Mouse (Mus musculus): ENCODE data around the gene Ak7. TPM values are rescaled to one million over a fixed set of nuclear protein-coding genes. Genes with fewer than 3 reads are reported as not detected.
A peak's percentile ranks its signal among the peaks of the same experiment; 100 is the strongest.

Ak7 gene
- total RNA-seq (2012; rRNA removed) = 0.13 and 0.38 TPM in 2 replicates
- 0.11 and 0.24 TPM in 2 replicates for total RNA-seq (2014; rRNA removed)
- 0.46 and 0.51 TPM in 2 replicates for polyA plus RNA-seq (2012; ENCODE audit: insufficient read length, low read depth)

DNA sequence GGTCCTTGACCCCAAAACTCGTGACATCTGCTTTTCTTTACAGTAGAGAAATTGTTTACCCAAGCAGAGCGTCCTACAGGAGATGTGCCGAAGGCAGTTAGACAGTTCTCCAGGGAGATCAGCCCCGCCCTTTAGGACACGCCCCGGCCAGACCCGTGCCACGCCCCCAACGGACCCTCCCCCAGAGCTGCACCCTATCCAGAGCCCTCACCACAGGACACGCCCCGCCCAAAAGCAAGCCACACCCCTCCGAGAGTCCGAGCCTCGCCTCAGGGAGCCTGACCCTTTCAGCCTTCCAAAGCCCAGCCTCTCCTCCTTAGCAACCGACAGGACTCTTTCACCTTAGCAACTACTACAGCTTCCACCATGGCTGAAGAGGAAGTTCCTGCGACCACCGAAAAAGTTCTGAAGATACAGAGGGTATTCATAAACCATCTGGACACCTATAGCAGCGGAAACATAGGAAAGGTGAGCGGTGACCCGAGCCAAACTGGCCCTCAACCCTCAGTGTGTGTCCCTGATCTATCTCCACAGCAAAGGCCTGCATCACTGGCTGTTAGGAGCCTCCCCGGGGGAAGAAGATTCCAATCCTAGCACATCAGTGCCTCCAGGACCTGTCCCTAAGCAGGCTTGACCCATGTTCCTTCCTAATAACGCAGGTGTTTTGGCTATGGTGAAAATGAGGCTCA, at the start of gene Ak7:
Ak7 (plus strand) TSS at position 178 of the 689 bp plus-strand sequence.
- no peak for TF ChIP-seq ZNF384 (IDR thresholded peaks at IDR 0.05; ENCODE audit: low read depth, low read length)
- no peak for TF ChIP-seq EP300 (IDR thresholded peaks at IDR 0.05; ENCODE audit: low read length)
- TF ChIP-seq HCFC1 (IDR thresholded peaks at IDR 0.05; ENCODE audit: low read depth, low read length) = no peak
- TF ChIP-seq CHD2 (IDR thresholded peaks at IDR 0.05; ENCODE audit: low read length) = no peak
- TF ChIP-seq GABPA (IDR thresholded peaks at IDR 0.05; ENCODE audit: insufficient replicate concordance, low read depth, low read length) = no peak
- TF ChIP-seq MEF2A (IDR thresholded peaks at IDR 0.05; ENCODE audit: borderline replicate concordance, low read depth, low read length) = no peak
- H3K27ac ChIP-seq (ENCODE audit: insufficient read depth, low read depth) = no peak within 1 kb of the TSS
- no peaks in the 10 kb centered on the region for H3K9me3 ChIP-seq (replicated peaks; ENCODE audit: low read length)
- H3K79me2 ChIP-seq (replicated peaks; ENCODE audit: control insufficient read depth, extremely low read depth, insufficient read depth, poor library complexity, severe bottlenecking) = no peaks in the 10 kb centered on the region
- dilution Hi-C loops (cut with MboI; ENCODE audit: extremely low pct_ligation_motif_present, extremely low pct_unique_long_range_greater_than_20kb, low sequenced_read_pairs) = no loop called here
- H3K36me3 ChIP-seq (replicated peaks in 1 of 2; ENCODE audit: control insufficient read depth in 1 of 2, insufficient read depth in 1 of 2, low read length in 1 of 2) = peaks cover under 1 to 10% of the 10 kb centered on the region in 2 experiments
- DNase-seq (ENCODE audit: extremely low read depth) = peak; percentile 51
- in situ Hi-C loops (cut with MboI; ENCODE audit: low pct_ligation_motif_present, low pct_unique_long_range_greater_than_20kb, low sequenced_read_pairs) = no loop called here
- H3K4me3 ChIP-seq (replicated peaks in 1 of 3; ENCODE audit: low read depth in 2 of 3, low read length in 2 of 3, poor library complexity in 1 of 3) = no peak within 1 kb of the TSS
- peaks cover 5% of the 10 kb centered on the region in 2 experiments; a peak in 2 of 4 replicates for H3K4me1 ChIP-seq (ENCODE audit: control insufficient read depth in 1 of 2, insufficient read depth in 2 of 2)
- no peak within 1 kb of the TSS for H3K9ac ChIP-seq (ENCODE audit: insufficient read depth, low read depth)
- H3K4me2 ChIP-seq (ENCODE audit: insufficient read depth, low read depth, poor library complexity, severe bottlenecking) = no peak within 1 kb of the TSS; the same call in 1 of the 2 replicates
- no peaks in the 10 kb centered on the region for H3K27me3 ChIP-seq (replicated peaks)

DNA sequence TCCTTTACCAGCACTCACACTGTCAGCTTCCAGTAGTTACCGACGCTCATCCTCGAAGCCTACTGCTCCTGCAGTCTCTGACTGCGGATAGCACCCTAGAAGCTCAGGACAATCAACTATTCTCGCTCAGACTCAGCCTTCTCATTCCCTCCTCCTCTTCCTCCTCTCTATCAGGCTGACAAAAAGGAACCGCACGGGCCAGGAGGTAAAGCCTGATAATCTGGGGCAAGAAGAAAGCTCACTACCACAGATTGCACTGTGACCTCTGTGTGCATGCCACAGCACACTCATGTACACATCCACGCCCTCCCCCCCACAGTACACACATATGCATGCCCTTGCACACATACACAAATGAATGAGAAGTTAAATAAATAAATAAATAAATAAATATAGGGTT, 29.5 kb upstream of the Ak7 start:
- H3K4me3 ChIP-seq (replicated peaks in 1 of 3; ENCODE audit: low read depth in 2 of 3, low read length in 2 of 3, poor library complexity in 1 of 3) = no peak overlapping the region

DNA sequence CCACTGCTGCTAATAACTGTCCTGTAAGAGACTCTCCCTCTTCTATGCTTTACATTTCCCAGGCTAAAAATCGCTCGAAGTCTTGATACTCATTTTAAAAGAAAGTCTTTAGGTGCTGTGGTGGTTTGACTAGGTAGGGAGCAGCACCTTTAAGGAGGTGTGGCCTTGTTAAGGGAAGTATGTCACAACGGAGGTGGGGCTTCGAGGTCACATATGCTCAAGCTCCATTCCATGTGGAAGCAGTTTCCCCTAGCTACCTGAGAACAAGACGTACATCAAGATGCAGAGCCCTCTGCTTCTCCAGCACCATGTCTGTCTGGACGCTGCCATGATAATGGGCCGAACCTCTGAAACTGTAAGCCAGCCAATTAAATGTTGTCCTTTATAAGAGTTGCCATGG, 27.6 kb upstream of the Ak7 start:
- no peaks in the 10 kb centered on the region for H3K27me3 ChIP-seq (replicated peaks)
- dilution Hi-C loops (cut with MboI; ENCODE audit: extremely low pct_ligation_motif_present, extremely low pct_unique_long_range_greater_than_20kb, low sequenced_read_pairs) (no loop called here), in situ Hi-C loops (cut with MboI; ENCODE audit: low pct_ligation_motif_present, low pct_unique_long_range_greater_than_20kb, low sequenced_read_pairs) (no loop called here)
- peaks cover 30 to 71% of the 10 kb centered on the region in 2 experiments for H3K36me3 ChIP-seq (replicated peaks in 1 of 2; ENCODE audit: control insufficient read depth in 1 of 2, insufficient read depth in 1 of 2, low read length in 1 of 2)
- no peaks in the 10 kb centered on the region for H3K9me3 ChIP-seq (replicated peaks; ENCODE audit: low read length)
- no peak overlapping the region for H3K4me2 ChIP-seq (ENCODE audit: insufficient read depth, low read depth, poor library complexity, severe bottlenecking)
- peaks cover 41% of the 10 kb centered on the region for H3K79me2 ChIP-seq (replicated peaks; ENCODE audit: control insufficient read depth, extremely low read depth, insufficient read depth, poor library complexity, severe bottlenecking)
- TF ChIP-seq HCFC1 (IDR thresholded peaks at IDR 0.05; ENCODE audit: low read depth, low read length) = no peak
- TF ChIP-seq E2F4 (IDR thresholded peaks at IDR 0.05; ENCODE audit: insufficient replicate concordance, low read depth, low read length) = no peak
- no peak for TF ChIP-seq ZC3H11A (IDR thresholded peaks at IDR 0.05; ENCODE audit: low read depth, low read length)
- TF ChIP-seq MEF2A (IDR thresholded peaks at IDR 0.05; ENCODE audit: borderline replicate concordance, low read depth, low read length) = no peak
- TF ChIP-seq TBP (conservative IDR thresholded peaks at IDR 0.05; ENCODE audit: low read depth, low read length) = no peak
- no peak for TF ChIP-seq USF2 (conservative IDR thresholded peaks at IDR 0.05; ENCODE audit: low read depth, low read length)
- TF ChIP-seq TCF12 (IDR thresholded peaks at IDR 0.05; ENCODE audit: low read depth, low read length) = no peak
- TF ChIP-seq ETS1 (conservative IDR thresholded peaks at IDR 0.05; ENCODE audit: low read depth, low read length) = no peak
- TF ChIP-seq CTCF (conservative IDR thresholded peaks at IDR 0.05 in 1 of 2, IDR thresholded peaks at IDR 0.05 in 1 of 2; ENCODE audit: low read depth in 2 of 2, low read length in 2 of 2) = no peak
- no peak for TF ChIP-seq UBTF (IDR thresholded peaks at IDR 0.05; ENCODE audit: low read depth, low read length)
- no peak for TF ChIP-seq RCOR1 (conservative IDR thresholded peaks at IDR 0.05; ENCODE audit: low read depth, low read length)
- TF ChIP-seq ELF1 (IDR thresholded peaks at IDR 0.05; ENCODE audit: low read depth, low read length) = no peak
- TF ChIP-seq JUND (conservative IDR thresholded peaks at IDR 0.05; ENCODE audit: low read depth, low read length) = no peak
- no peak for TF ChIP-seq BHLHE40 (IDR thresholded peaks at IDR 0.05; ENCODE audit: low read depth, low read length)
- TF ChIP-seq ZMIZ1 (IDR thresholded peaks at IDR 0.05; ENCODE audit: low read depth, low read length) = no peak
- DNase-seq (ENCODE audit: extremely low read depth) = peak; percentile 10
- no peak overlapping the region for H3K27ac ChIP-seq (ENCODE audit: insufficient read depth, low read depth)
- H3K9ac ChIP-seq (ENCODE audit: insufficient read depth, low read depth) = no peak overlapping the region
- H3K4me1 ChIP-seq (ENCODE audit: control insufficient read depth in 1 of 2, insufficient read depth in 2 of 2) = peaks cover 0 to 27% of the 10 kb centered on the region in 2 experiments; a peak in 2 of 4 replicates
- no peak overlapping the region for H3K4me3 ChIP-seq (replicated peaks in 1 of 3; ENCODE audit: low read depth in 2 of 3, low read length in 2 of 3, poor library complexity in 1 of 3)

More for the DNA sequence above, 29.5 kb upstream of the Ak7 start:
- Histone ChIP-seq H3K9me3 (replicated peaks; ENCODE audit: low read length) (no peaks in the 10 kb centered on the region), H3K9ac (ENCODE audit: insufficient read depth, low read depth) (no peak overlapping the region), H3K27me3 (replicated peaks) (no peaks in the 10 kb centered on the region), H3K4me2 (ENCODE audit: insufficient read depth, low read depth, poor library complexity, severe bottlenecking) (no peak overlapping the region), H3K27ac (ENCODE audit: insufficient read depth, low read depth) (no peak overlapping the region), H3K36me3 (replicated peaks in 1 of 2; ENCODE audit: control insufficient read depth in 1 of 2, insufficient read depth in 1 of 2, low read length in 1 of 2) (peaks cover 41 to 82% of the 10 kb centered on the region in 2 experiments), H3K4me1 (ENCODE audit: control insufficient read depth in 1 of 2, insufficient read depth in 2 of 2) (peaks cover 0 to 10% of the 10 kb centered on the region in 2 experiments; a peak in 1 of 4 replicates), H3K79me2 (replicated peaks; ENCODE audit: control insufficient read depth, extremely low read depth, insufficient read depth, poor library complexity, severe bottlenecking) (peaks cover 25% of the 10 kb centered on the region)
- in situ Hi-C loops (cut with MboI; ENCODE audit: low pct_ligation_motif_present, low pct_unique_long_range_greater_than_20kb, low sequenced_read_pairs) (no loop called here), dilution Hi-C loops (cut with MboI; ENCODE audit: extremely low pct_ligation_motif_present, extremely low pct_unique_long_range_greater_than_20kb, low sequenced_read_pairs) (no loop called here)
- no peak for DNase-seq (ENCODE audit: extremely low read depth)
- TF ChIP-seq POLR2AphosphoS2 (IDR thresholded peaks at IDR 0.05; ENCODE audit: low read depth, low read length) = no peak
- no peak for TF ChIP-seq E2F4 (IDR thresholded peaks at IDR 0.05; ENCODE audit: insufficient replicate concordance, low read depth, low read length)
- no peak for TF ChIP-seq MAZ (IDR thresholded peaks at IDR 0.05; ENCODE audit: low read depth, low read length)
- TF ChIP-seq SIN3A (IDR thresholded peaks at IDR 0.05; ENCODE audit: low read length) = no peak
- TF ChIP-seq MYC (IDR thresholded peaks at IDR 0.05; ENCODE audit: low read depth, low read length) = no peak
- no peak for TF ChIP-seq UBTF (IDR thresholded peaks at IDR 0.05; ENCODE audit: low read depth, low read length)
- no peak for TF ChIP-seq USF2 (conservative IDR thresholded peaks at IDR 0.05; ENCODE audit: low read depth, low read length)
